Mouse (Mus musculus) layer of hippocampus, postnatal 14 days (tissue): ENCODE results near the gene Prop1. TPM values are rescaled to one million over a fixed set of nuclear protein-coding genes. Genes with fewer than 3 reads are reported as not detected.
A peak's percentile ranks its signal among the peaks of the same experiment; 100 is the strongest.

Experiments used
- DNase-seq, 2 experiments: peaks; one replicate each; pipeline ENCODE4 v3.0.0; 2021 to 2022; ENCODE audit warnings: low spot score in 2 of 2, mixed read lengths in 1 of 2
- long read RNA-seq, 2 experiments: library from polyadenylated mRNA; stranded (forward); transcript quantifications; one replicate each; pipeline ENCODE4 v2.0.0; 2021
- total RNA-seq, 2 experiments: library from RNA; stranded (reverse); gene quantifications; 2 replicates each; pipeline ENCODE4 v1.2.3; 2021

Gene Prop1
- not detected for total RNA-seq
- long read RNA-seq, experiment 1: 0 reads
- long read RNA-seq, experiment 2: 0 reads

GRCm38 (mm10) chr11:50953665-50954064 is at the start of gene Prop1:
Gene Prop1, minus strand, starts transcription at chr11:50953765.
- no peak for DNase-seq

DNA sequence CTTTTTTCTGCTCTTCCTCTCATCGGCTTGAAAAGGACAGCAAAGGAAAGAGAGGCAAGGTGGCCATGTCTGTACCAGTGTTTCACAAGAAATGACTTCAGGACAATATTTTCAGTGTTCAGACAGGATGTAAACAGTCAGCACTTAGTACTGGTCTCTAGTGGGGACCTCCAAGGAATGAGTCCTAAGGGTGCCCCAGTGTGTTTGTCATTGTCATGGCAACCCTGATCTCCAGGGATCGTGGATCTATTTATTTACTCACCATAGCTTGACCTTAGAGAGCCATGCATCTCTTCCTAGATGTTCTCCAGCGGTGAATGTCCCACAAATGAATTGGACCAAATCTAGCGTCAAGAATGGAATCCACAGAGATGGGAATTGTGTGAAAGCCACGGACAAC is 49.7 kb upstream of the Prop1 start, which contains the start of gene Olfr51:
Gene Olfr51 (plus strand): TSS at position 301 of the 400 bp plus-strand sequence.
- DNase-seq: no peak

DNA sequence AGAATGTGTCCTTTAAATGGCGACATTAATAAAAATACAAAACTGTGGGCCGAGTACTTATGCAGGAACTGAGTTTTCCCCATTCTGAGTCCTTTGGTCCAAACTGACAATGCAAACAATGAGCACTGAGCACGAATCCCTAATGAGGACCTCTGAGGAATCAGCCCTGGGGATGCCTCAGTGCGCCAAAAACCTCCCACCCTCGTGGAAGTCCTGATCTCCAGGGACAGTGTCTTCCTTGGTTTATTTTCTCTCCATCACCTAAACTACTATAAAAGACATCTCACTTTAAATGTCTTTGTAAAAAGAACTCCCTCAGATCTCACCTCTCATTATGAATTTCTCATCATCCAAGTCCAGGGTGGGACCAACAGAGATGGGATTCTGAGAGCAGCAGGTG is 28.1 kb upstream of the Prop1 start, which contains the start of gene Olfr1377:
Gene Olfr1377 (plus strand): TSS at position 301 of the 400 bp plus-strand sequence.
- DNase-seq: no peak

GRCm38 (mm10) chr11:50977216-50977615 is 23.7 kb upstream of the Prop1 start:
- no peak for DNase-seq

DNA sequence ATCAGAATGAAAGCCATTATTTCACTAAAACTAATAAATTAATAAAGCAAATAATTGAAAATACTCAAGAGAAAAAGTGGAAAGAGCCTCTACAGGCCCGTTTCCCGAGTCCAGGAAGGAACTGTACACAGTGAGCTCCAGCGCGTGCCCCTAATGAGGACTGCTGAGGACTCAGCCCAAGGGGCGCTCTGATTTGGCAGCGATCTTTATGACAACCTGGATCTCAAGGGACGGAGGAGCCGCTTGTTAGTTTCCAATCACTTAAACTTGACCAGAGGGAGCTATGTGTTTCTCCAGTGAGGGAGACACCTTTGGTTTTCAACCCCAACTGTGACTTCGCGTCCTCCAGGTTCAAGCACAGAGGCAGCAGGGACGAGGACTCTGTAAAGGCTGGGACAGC is 12.7 kb upstream of the Prop1 start, which contains the start of gene Olfr1378:
Gene Olfr1378 (plus strand): TSS at position 301 of the 400 bp plus-strand sequence.
- DNase-seq: no peak

DNA sequence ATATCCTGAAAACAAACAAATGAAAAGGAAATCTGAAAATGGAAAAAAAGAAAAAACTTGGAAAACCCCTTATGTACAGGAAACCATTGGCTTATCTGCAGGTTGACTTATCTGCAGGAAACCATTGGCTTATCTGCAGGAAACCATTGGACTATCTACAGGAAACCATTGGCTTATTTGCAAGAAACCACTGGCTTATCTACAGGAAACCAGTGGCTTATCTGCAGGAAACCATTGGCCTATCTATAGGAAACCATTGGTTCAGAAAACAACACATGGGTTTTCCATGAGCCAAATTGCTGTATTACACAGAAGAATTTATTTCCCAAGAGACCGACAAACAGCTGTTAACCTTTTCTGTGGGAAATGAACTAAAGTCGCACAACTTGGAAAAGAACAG is 11.3 kb upstream of the Prop1 start:
- no peak for DNase-seq

DNA sequence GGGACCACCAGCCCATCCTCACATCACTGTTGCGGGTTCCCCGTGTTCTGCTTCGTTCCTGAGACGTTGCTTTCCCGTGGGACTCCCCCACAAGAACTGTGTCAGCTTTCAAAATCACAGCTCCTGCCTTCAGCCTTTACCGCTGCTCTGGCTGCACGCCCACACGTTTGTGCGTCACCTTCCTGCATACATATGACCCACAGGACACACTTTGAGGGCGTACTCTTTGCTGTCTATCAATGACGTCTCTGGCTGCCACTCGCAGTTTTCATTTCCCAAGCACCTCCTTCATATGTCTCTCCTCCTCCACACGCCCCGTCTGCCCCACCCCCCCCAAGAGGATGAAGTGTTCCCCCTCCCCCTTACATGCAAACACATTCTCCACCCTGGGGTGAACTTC is 1.3 kb downstream of the Prop1 start:
- DNase-seq: no peak

DNA sequence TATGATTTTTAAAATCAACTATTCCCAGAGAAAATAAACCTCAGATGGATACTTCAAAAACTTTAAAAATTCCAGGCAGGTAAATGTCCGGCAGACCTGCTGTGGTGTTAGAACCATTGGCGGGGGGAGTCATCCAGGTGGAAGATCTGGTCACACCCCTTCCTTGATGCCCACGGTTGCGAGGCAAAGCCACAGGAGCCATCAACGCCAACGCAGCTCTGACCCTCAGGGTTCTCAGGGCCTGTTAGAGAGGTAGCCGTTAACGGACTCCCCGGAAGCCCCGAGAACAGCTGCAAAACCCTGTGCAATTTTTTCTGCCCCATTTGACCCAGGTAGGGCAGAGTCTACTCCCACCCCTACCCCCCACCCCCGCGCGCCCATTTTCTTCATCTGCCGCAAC is 10.1 kb downstream of the Prop1 start, which contains the start of gene 4933414I15Rik:
Gene 4933414I15Rik (minus strand): TSS at position 260 of the 400 bp plus-strand sequence.
- no peak for DNase-seq

DNA sequence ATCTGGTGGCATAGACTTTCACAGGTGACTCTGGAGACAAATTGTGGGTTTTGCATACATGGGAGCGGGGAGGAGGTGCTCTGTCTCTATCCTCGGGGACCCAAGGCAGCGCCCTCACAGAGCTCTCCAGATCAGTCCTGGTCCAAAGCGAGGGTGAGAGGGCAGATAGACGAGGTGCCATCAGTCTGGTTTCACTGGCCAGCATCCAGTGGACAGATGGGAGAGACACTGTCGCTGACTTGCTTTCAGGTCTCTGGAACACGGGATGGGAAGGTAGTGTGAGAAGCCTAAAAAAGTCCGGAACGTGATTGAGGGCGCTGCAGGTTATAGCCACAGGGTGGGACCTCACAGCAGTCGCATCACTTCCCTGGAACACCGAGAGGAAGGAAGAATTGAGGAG is 11.2 kb downstream of the Prop1 start:
- no peak for DNase-seq

GRCm38 (mm10) chr11:50939621-50940366 is 13.8 kb downstream of the Prop1 start:
- no peak for DNase-seq

DNA sequence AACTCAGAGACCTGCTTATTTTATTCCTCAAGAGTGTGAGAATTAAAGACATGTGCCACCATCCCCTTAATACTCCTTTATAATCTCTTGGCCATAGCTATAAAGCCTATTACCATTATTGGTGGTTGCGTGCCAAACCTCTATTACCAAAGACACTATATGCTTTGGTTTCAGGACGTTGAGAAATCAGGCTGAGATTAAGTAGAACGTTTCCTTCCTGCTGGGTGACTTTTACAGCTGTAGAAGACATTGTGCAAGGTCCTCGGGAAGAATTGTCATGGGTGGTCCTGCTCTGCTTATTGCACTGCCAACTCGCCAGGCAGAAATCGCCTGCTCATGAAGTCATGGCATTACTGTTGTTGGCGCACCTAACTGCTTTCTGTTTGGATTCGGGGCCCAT is 15.1 kb downstream of the Prop1 start:
- DNase-seq: no peak

DNA sequence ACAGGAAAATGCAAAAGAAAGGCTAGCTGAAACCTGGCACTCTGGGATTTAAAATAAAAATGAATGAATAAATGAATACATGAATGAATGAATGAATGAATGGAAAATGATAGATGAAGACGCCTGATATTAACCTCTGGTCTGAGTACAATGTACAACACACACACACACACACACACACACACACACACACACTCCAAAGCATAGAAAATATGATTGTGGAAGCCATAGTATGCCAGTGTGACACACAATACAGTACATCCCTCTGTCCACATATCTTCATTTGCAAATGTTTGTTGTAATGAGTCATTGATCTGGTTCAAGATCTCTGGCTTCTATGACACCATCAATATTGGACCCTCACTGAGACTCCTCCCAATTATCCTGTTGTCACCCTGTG is 21.5 kb downstream of the Prop1 start:
- no peak for DNase-seq

DNA sequence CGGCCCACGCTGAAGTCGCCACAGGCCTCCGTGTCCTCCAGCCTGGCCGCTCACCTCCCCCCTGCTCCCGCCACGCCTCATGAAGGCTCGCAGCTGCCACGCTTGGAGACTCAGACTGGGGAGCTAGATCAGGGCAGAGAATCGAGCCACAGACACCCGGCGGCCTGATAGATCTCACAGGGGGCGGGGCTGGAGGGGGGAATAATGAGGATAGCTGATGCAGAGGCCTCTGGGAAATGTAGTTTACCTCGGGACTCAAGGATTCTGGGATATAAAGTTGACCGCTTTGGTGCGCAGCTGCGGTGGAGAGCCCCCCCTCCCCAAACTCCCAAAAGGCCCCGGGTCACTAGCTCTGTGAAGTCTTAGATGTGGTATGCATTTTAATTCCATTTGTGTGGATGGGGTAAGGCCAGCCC is 22.1 kb downstream of the Prop1 start, which contains the start of gene Zfp354b:
Gene Zfp354b (minus strand): TSS at position 183 of the 416 bp plus-strand sequence.
- peak; percentile 75 to 93 for DNase-seq

- no peak for DNase-seq
Observed at GRCm38 (mm10) chr11:50931021-50931420, 22.5 kb downstream of the Prop1 start.

GRCm38 (mm10) chr11:50930469-50931014 is 23.0 kb downstream of the Prop1 start:
- DNase-seq: peak in 1 of 2 experiments; percentile 18

DNA sequence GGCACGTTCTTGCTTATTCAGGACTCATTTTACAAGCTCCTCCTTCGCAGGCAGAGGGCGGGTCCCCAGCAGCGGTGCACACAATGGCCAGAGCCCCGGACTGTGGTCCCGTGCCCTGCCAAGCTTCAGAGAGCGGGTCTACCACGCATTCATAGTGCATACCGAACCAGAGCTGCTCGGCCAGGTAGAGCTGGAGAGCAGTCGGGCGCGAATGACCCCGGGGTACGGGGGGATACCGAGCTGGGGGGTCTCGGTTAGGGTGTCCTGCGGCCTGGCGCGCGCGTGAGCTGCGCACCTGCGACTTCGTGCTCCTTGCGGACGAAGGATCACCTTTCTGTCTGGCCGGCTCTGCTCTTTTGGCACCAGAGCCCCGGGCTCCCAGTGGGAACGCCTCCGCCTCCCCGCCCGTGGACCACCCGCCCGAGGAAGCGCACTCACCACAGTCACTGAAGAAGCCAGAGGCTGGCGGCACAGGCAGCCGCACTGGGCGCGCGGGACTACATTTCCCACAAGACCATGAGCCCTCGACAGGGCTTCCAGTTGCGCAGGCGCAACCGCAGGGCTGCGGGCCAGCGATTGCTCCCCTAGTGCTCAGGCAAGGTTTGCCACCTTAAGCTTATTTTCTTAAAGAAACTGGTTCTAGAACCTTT is 37.8 kb downstream of the Prop1 start, which contains the start of gene Zfp2:
Gene Zfp2 (minus strand): TSS at position 495 of the 650 bp plus-strand sequence.
- peak; percentile 90 to 95 for DNase-seq

GRCm38 (mm10) chr11:50914461-50914860 is 39.1 kb downstream of the Prop1 start:
- DNase-seq: no peak

GRCm38 (mm10) chr11:50913301-50913700 is 40.3 kb downstream of the Prop1 start:
- DNase-seq: no peak

- DNase-seq: no peak
Observed at GRCm38 (mm10) chr11:50908136-50908535, 45.4 kb downstream of the Prop1 start.
